Mouse (Mus musculus): ENCODE results near the gene Tprn.
"Not testable (repeated sequence)": the region's sequence is repeated elsewhere in the genome, so short reads cannot be mapped to it uniquely, and the experiment has no call there.

The Tprn gene

GRCm38 (mm10) chr2:25236614-25237013 lies 25.8 kb upstream of the Tprn start, which contains the start of gene Rnf224:
Gene Rnf224 (minus strand): TSS chr2:25236787.
- no peak for DNase-seq (ENCODE audit: low spot score in 2 of 2)

GRCm38 (mm10) chr2:25237522-25237921 lies 24.9 kb upstream of the Tprn start:
- DNase-seq (ENCODE audit: low spot score in 2 of 2) = no peak

- no peak for DNase-seq (ENCODE audit: low spot score in 2 of 2)
Measured at GRCm38 (mm10) chr2:25238106-25238505, 24.3 kb upstream of the Tprn start.

- no peak for DNase-seq (ENCODE audit: low spot score in 2 of 2)
Measured at GRCm38 (mm10) chr2:25239766-25240165, 22.7 kb upstream of the Tprn start.

- no peak for DNase-seq (ENCODE audit: low spot score in 2 of 2)
Measured at GRCm38 (mm10) chr2:25240310-25240709, 22.1 kb upstream of the Tprn start.

- DNase-seq (ENCODE audit: low spot score in 2 of 2) = peak in 1 of 2 experiments; percentile 54
Measured at GRCm38 (mm10) chr2:25240723-25241437, 21.5 kb upstream of the Tprn start.

GRCm38 (mm10) chr2:25241438-25241775 lies 21.0 kb upstream of the Tprn start:
- no peak for DNase-seq (ENCODE audit: low spot score in 2 of 2)

- no peak for DNase-seq (ENCODE audit: low spot score in 2 of 2)
Measured at GRCm38 (mm10) chr2:25242101-25242506, 20.3 kb upstream of the Tprn start, which contains the start of the genes Rnf208 and Cysrt1. Gene Rnf208 (plus strand): TSS chr2:25242255. Gene Cysrt1 (minus strand): TSS chr2:25242452.

- DNase-seq (ENCODE audit: low spot score in 2 of 2) = no peak
Measured at GRCm38 (mm10) chr2:25243342-25243741, 19.1 kb upstream of the Tprn start.

- DNase-seq (ENCODE audit: low spot score in 2 of 2) = no peak
Measured at GRCm38 (mm10) chr2:25244144-25244543, 18.3 kb upstream of the Tprn start.

- DNase-seq (ENCODE audit: low spot score in 2 of 2) = no peak
Measured at GRCm38 (mm10) chr2:25246183-25247072, 16.0 kb upstream of the Tprn start, which contains the start of gene AL732309.1. Gene AL732309.1 (minus strand): TSS chr2:25246863.

GRCm38 (mm10) chr2:25252331-25252730 lies 10.1 kb upstream of the Tprn start:
- peak in 1 of 2 experiments; percentile 54 for DNase-seq (ENCODE audit: low spot score in 2 of 2)

- DNase-seq (ENCODE audit: low spot score in 2 of 2) = peak; percentile 87 to 93
Measured at GRCm38 (mm10) chr2:25255284-25255779, 7.1 kb upstream of the Tprn start, which contains the start of gene Tmem203. Gene Tmem203 (plus strand): TSS chr2:25255439.

- DNase-seq (ENCODE audit: low spot score in 2 of 2) = peak; percentile 41 to 82
Measured at GRCm38 (mm10) chr2:25256443-25257109, 5.8 kb upstream of the Tprn start.

GRCm38 (mm10) chr2:25257250-25257649 lies 5.2 kb upstream of the Tprn start:
- DNase-seq (ENCODE audit: low spot score in 2 of 2) = not testable (repeated sequence)

- DNase-seq (ENCODE audit: low spot score in 2 of 2) = peak in 1 of 2 experiments; percentile 40
Measured at GRCm38 (mm10) chr2:25258887-25259286, 3.5 kb upstream of the Tprn start.

GRCm38 (mm10) chr2:25261870-25262269 lies 548 bp upstream of the Tprn start:
- no peak for DNase-seq (ENCODE audit: low spot score in 2 of 2)

- DNase-seq (ENCODE audit: low spot score in 2 of 2) = peak; percentile 56 to 65
Measured at GRCm38 (mm10) chr2:25262795-25263622, 591 bp downstream of the Tprn start.

GRCm38 (mm10) chr2:25263623-25264285 lies 1.3 kb downstream of the Tprn start:
- no peak for DNase-seq (ENCODE audit: low spot score in 2 of 2)

GRCm38 (mm10) chr2:25264286-25264660 lies 1.9 kb downstream of the Tprn start:
- DNase-seq (ENCODE audit: low spot score in 2 of 2) = no peak
